ENCODE assay signal across 25 mouse cellular contexts in genomic region chr17:49183917-49184316, GRCm38 (mm10).
A peak's percentile ranks its signal among the peaks of the same experiment; 100 is the strongest.
DNase-seq lines count a peak whose midpoint lies in the region.
"Had no signal": no experiment of that assay in that cellular context is flagged by ENCODE, and none has a peak within 500 bp of the region (broad histone marks: within the 10 kb centered on the region; RNA-seq: fewer than 3 reads in every experiment).

No protein-coding gene starts in this region.

- 75% methylated on average over 3 of the region's 3 CpGs for WGBS in hindbrain, embryonic 10.5 days

- no peaks in the 10 kb centered on the region for H3K36me3 ChIP-seq in hindbrain, embryonic 10.5 days
- H3K36me3 ChIP-seq: embryonic facial prominence, embryonic 10.5 days; forebrain, embryonic 10.5 days; intestine, embryonic 15.5 days; limb, embryonic 10.5 days; liver, embryonic 15.5 days; lung, embryonic 15.5 days; midbrain, embryonic 15.5 days; neural tube, embryonic 12.5 days had no signal

- DNase-seq in cerebellum, postnatal 25 days = peak; percentile 18 to 45
- DNase-seq in cerebellum, adult 18-20 months = no peak
- DNase-seq in brain, adult 2 months (ENCODE audit: low read depth, low spot score) = peak; percentile 80
- DNase-seq in left cerebral cortex, postnatal 10 days (ENCODE audit: extremely low spot score in 1 of 2, low spot score in 2 of 2) = peak; percentile 39 to 65
- DNase-seq in right cerebral cortex, postnatal 14 days = peak; percentile 48
- DNase-seq in heart, adult 11 months = no peak
- DNase-seq in hindbrain, embryonic 10.5 days (ENCODE audit: low spot score) = no peak
- DNase-seq in embryo, embryonic 10 days (ENCODE audit: low spot score) = no peak
- DNase-seq: adrenal gland, postnatal 10 days; cerebellum, adult 8-10 months; gastrocnemius, adult 2 months; kidney, adult 8-10 months; kidney, postnatal 10 days; liver; thymus, postnatal 4 days had no signal

- H3K9me3 ChIP-seq in hindbrain, embryonic 10.5 days = no peaks in the 10 kb centered on the region
- H3K9me3 ChIP-seq: embryonic facial prominence, embryonic 10.5 days; forebrain, embryonic 10.5 days; intestine, embryonic 15.5 days; limb, embryonic 10.5 days; liver, embryonic 15.5 days; lung, embryonic 15.5 days; midbrain, embryonic 15.5 days; neural tube, embryonic 12.5 days had no signal

- H3K4me1 ChIP-seq in hindbrain, embryonic 10.5 days (replicated peaks) = 0 out of 2 replicates have a peak, but pooled peaks cover 5% of the 10 kb centered on the region
- H3K4me1 ChIP-seq: embryonic facial prominence, embryonic 10.5 days; intestine, embryonic 15.5 days; liver, embryonic 15.5 days; lung, embryonic 15.5 days had no signal

- no peak overlapping the region for H3K4me3 ChIP-seq in hindbrain, embryonic 10.5 days
- H3K4me3 ChIP-seq: embryonic facial prominence, embryonic 10.5 days; forebrain, embryonic 10.5 days; gastrocnemius, adult 2 months; intestine, embryonic 15.5 days; layer of hippocampus, adult 2 months; limb, embryonic 10.5 days; liver, embryonic 15.5 days; lung, embryonic 15.5 days; midbrain, embryonic 15.5 days; neural tube, embryonic 12.5 days had no signal

- peaks cover 20% of the 10 kb centered on the region; the same call in 1 of the 2 replicates for H3K27me3 ChIP-seq in hindbrain, embryonic 10.5 days (ENCODE audit: insufficient read depth, poor library complexity, severe bottlenecking)
- H3K27me3 ChIP-seq: intestine, embryonic 15.5 days; liver, embryonic 15.5 days; lung, embryonic 15.5 days; midbrain, embryonic 15.5 days had no signal

- intact Hi-C loops in left cerebral cortex, postnatal 10 days (cut with DNase I) = loop anchor here (5.0 to 10.0 kb wide), 2 partner anchors 211 to 252 kb away; partner anchors contain the start of gene Lrfn2

- no peak overlapping the region for H3K27ac ChIP-seq in hindbrain, embryonic 10.5 days
- H3K27ac ChIP-seq: embryonic facial prominence, embryonic 10.5 days; forebrain, embryonic 10.5 days; gastrocnemius, adult 2 months; intestine, embryonic 15.5 days; layer of hippocampus, adult 2 months; limb, embryonic 10.5 days; liver, embryonic 15.5 days; lung, embryonic 15.5 days; macrophage; midbrain, embryonic 15.5 days; neural tube, embryonic 12.5 days had no signal

Comparison
In these comparisons a context has a peak if more than half of its experiments do, and no peak if none do; other contexts are left out.
1. DNase-seq: peak in cerebellum, postnatal 25 days (2 of 2), brain, adult 2 months (single experiment), left cerebral cortex, postnatal 10 days (2 of 2) and right cerebral cortex, postnatal 14 days (single experiment); none in cerebellum, adult 18-20 months (0 of 2), heart, adult 11 months (single experiment), hindbrain, embryonic 10.5 days (single experiment) and embryo, embryonic 10 days (single experiment).